Mouse (Mus musculus) lung, embryonic 15.5 days (tissue): ENCODE measurements around the gene Olfr872. TPM values are rescaled to one million over a fixed set of nuclear protein-coding genes. Genes with fewer than 3 reads are reported as not detected.

Experiments used
- polyA plus RNA-seq: library from polyadenylated mRNA; unstranded; fragments of >200 nt; fragmentation: Nextera tagmentation; extraction: Ambion mirVana; gene quantifications from 2 replicates; pipeline ENCODE4 v1.2.1, GENCODE M21; 2015

Olfr872 gene
- polyA plus RNA-seq, 1 experiment from 2014 or later, result not detected

Other genes starting within 250 kb of the Olfr872 start
- gene Olfr866, start 209.1 kb upstream of the Olfr872 start, polyA plus RNA-seq, result not detected in 2 replicates
- not detected in 2 replicates for gene Olfr867, start 179.6 kb upstream of the Olfr872 start, polyA plus RNA-seq
- gene Olfr868, start 138.5 kb upstream of the Olfr872 start, polyA plus RNA-seq, result not detected in 2 replicates
- not detected in 2 replicates for gene Olfr869, start 108.1 kb upstream of the Olfr872 start, polyA plus RNA-seq
- gene Olfr870, start 63.1 kb upstream of the Olfr872 start, polyA plus RNA-seq, result not detected in 2 replicates
- not detected in 2 replicates for gene Olfr871, start 24.9 kb upstream of the Olfr872 start, polyA plus RNA-seq
- not detected in 2 replicates for gene Olfr39, start 45.2 kb downstream of the Olfr872 start, polyA plus RNA-seq
- not detected in 2 replicates for gene Olfr873, start 61.4 kb downstream of the Olfr872 start, polyA plus RNA-seq
- gene Olfr18, start 99.0 kb downstream of the Olfr872 start, polyA plus RNA-seq, result 0.19 TPM in 1 of 2 replicates, not detected in the other
- 34.6 and 37.0 TPM in 2 replicates for gene Zfp560, start 148.1 kb downstream of the Olfr872 start, polyA plus RNA-seq
- 19.7 and 21.6 TPM in 2 replicates for gene Zfp26, start 223.0 kb downstream of the Olfr872 start, polyA plus RNA-seq